Mouse (Mus musculus) ES-E14 (cell line): Measurements from ENCODE around the gene Siglece. TPM values are rescaled to one million over a fixed set of nuclear protein-coding genes. Genes with fewer than 3 reads are reported as not detected.

ENCODE experiments used
- DNase-seq: peaks from one replicate; pipeline ENCODE4 v3.0.0-alpha.2; 2013; ENCODE audit warnings: low read depth, low spot score
- H3K27ac ChIP-seq: 2 replicates; pipeline ENCODE4 v1.5.1; 2012; ENCODE audit warnings: low read depth, mild to moderate bottlenecking, low read length, moderate library complexity, mixed read lengths; ENCODE audit not compliant: poor library complexity, insufficient read depth, severe bottlenecking
- H3K36me3 ChIP-seq: 2 replicates; pipeline ENCODE4 v1.6.1; 2012; ENCODE audit warnings: mild to moderate bottlenecking, low read length, moderate library complexity, mixed read lengths; ENCODE audit not compliant: control insufficient read depth, poor library complexity, insufficient read depth, severe bottlenecking
- H3K4me1 ChIP-seq, 2 experiments: fragments of 150-350 bp in 1 of 2; sonication (generic) in 1 of 2; 2 replicates each; pipeline ENCODE4 v1.6.1; 2012; ENCODE audit warnings: low read length in 2 of 2, mild to moderate bottlenecking in 1 of 2, mixed read lengths in 1 of 2; ENCODE audit not compliant: control insufficient read depth in 2 of 2, insufficient read depth in 2 of 2, poor library complexity in 1 of 2
- H3K4me3 ChIP-seq, 2 experiments: fragments of 150-350 bp in 1 of 2; sonication (generic) in 1 of 2; 2 replicates each; pipeline ENCODE4 v1.5.1; 2012; ENCODE audit warnings: low read length in 2 of 2, low read depth in 1 of 2, mild to moderate bottlenecking in 1 of 2, mixed read lengths in 1 of 2; ENCODE audit not compliant: insufficient read depth in 1 of 2, poor library complexity in 1 of 2, severe bottlenecking in 1 of 2
- H3K9ac ChIP-seq: 2 replicates; pipeline ENCODE4 v1.6.1; 2012; ENCODE audit warnings: low read depth, mild to moderate bottlenecking, low read length, mixed read lengths; ENCODE audit not compliant: poor library complexity, insufficient read depth, severe bottlenecking
- H3K9me3 ChIP-seq: fragments of 150-350 bp; sonication (generic); 2 replicates; pipeline ENCODE4 v1.6.1; 2012; ENCODE audit warnings: low read depth, mild to moderate bottlenecking, low read length; ENCODE audit not compliant: control insufficient read depth, insufficient read depth
- CHD2 ChIP-seq: IDR thresholded peaks from 2 replicates; pipeline ENCODE4 v1.6.1; 2014; ENCODE audit warnings: mild to moderate bottlenecking, low read depth, low read length, inconsistent platforms
- HCFC1 ChIP-seq: IDR thresholded peaks from 2 replicates; pipeline ENCODE4 v1.6.1; 2012; ENCODE audit warnings: low read length, inconsistent platforms, borderline replicate concordance; ENCODE audit not compliant: insufficient read depth
- MAFK ChIP-seq: IDR thresholded peaks from 2 replicates; pipeline ENCODE4 v1.6.1; 2014; ENCODE audit warnings: mild to moderate bottlenecking, low read depth, low read length, inconsistent platforms; ENCODE audit not compliant: insufficient read depth
- ZC3H11A ChIP-seq: IDR thresholded peaks from 2 replicates; pipeline ENCODE4 v1.6.1; 2012; ENCODE audit warnings: low read depth, mild to moderate bottlenecking, inconsistent platforms, low read length, borderline replicate concordance
- ZNF384 ChIP-seq: IDR thresholded peaks from 2 replicates; pipeline ENCODE4 v1.6.1; 2012; ENCODE audit warnings: low read depth, low read length, inconsistent platforms
- in situ Hi-C, 2 experiments: fragments of 600-800 bp; cut with MboI; formaldehyde crosslinking; loops; one replicate each; pipeline ENCODE4 v1.15.1; 2025; ENCODE audit warnings: low sequenced_read_pairs in 2 of 2, inconsistent platforms in 1 of 2; ENCODE audit not compliant: unreplicated experiment in 2 of 2
- total RNA-seq: library from RNA; depleted of rRNA; stranded (reverse); fragments of 300-350 nt; gene quantifications from 2 replicates; pipeline ENCODE4 v1.2.3, GENCODE M21; 2012

Gene Siglece
- total RNA-seq, 1 experiment: not detected

- no peak overlapping the region for H3K27ac ChIP-seq
- in situ Hi-C loops: loop anchor here (25.0 kb wide), 1 partner anchor 209 kb away; the partner anchor contains the start of gene Klk4 (in 2 of the 2)
- H3K4me3 ChIP-seq: no peak overlapping the region
- no peaks in the 10 kb centered on the region for H3K9me3 ChIP-seq
- H3K4me1 ChIP-seq: peaks cover 2 to 9% of the 10 kb centered on the region in 2 experiments; a peak in 1 of 4 replicates
- no peak for DNase-seq
- H3K36me3 ChIP-seq: peaks cover 4% of the 10 kb centered on the region; the same call in 1 of the 2 replicates
- H3K9ac ChIP-seq: no peak overlapping the region
- no peak for TF ChIP-seq MAFK
- TF ChIP-seq ZNF384: no peak
- TF ChIP-seq ZC3H11A: peak; percentile 15; the same call in 1 of the 2 replicates
- TF ChIP-seq CHD2: no peak
- TF ChIP-seq HCFC1: no peak
Observed at GRCm38 (mm10) chr7:43678517-43678916, 18.6 kb upstream of the Siglece start.

- Histone ChIP-seq H3K27ac (no peak overlapping the region), H3K4me3 (peak overlapping the region; percentile 69 to 72), H3K9me3 (no peaks in the 10 kb centered on the region), H3K9ac (peak overlapping the region; percentile 51), H3K4me1 (peaks cover 2 to 11% of the 10 kb centered on the region in 2 experiments; a peak in 1 of 4 replicates), H3K36me3 (peaks cover 4% of the 10 kb centered on the region; the same call in 1 of the 2 replicates)
- no peak for DNase-seq
- TF ChIP-seq ZNF384 (no peak), HCFC1 (0 out of 2 replicates have a peak, but pooled peaks have one; percentile 47)
- in situ Hi-C loops: loop anchor here (25.0 kb wide), 1 partner anchor 212 kb away; the partner anchor contains the start of gene Klk4 (in 2 of the 2)
Observed at GRCm38 (mm10) chr7:43675091-43675490, 15.1 kb upstream of the Siglece start.

GRCm38 (mm10) chr7:43672581-43673260, 12.8 kb upstream of the Siglece start:
- peak overlapping the region; percentile 68; the same call in 1 of the 2 replicates for H3K9ac ChIP-seq
- peaks cover 2 to 13% of the 10 kb centered on the region in 2 experiments; a peak in 1 of 4 replicates for H3K4me1 ChIP-seq
- DNase-seq: no peak
- in situ Hi-C loops: no loop called here
- no peak for TF ChIP-seq MAFK
- TF ChIP-seq ZNF384: no peak
- TF ChIP-seq ZC3H11A: no peak
- no peak for TF ChIP-seq HCFC1
- no peak for TF ChIP-seq CHD2
- H3K4me3 ChIP-seq: peak overlapping the region; percentile 73 to 79
- H3K27ac ChIP-seq: no peak overlapping the region
- peaks cover 2% of the 10 kb centered on the region; the same call in 1 of the 2 replicates for H3K36me3 ChIP-seq
- H3K9me3 ChIP-seq: no peaks in the 10 kb centered on the region

GRCm38 (mm10) chr7:43671809-43672580, 12.0 kb upstream of the Siglece start, which contains the start of gene Ctu1:
Gene Ctu1 (plus strand): TSS chr7:43672016.
- Histone ChIP-seq H3K4me3 (peak within 1 kb of the TSS; percentile 73 to 79), H3K4me1 (peaks cover 2 to 13% of the 10 kb centered on the region in 2 experiments; a peak in 1 of 4 replicates), H3K27ac (no peak within 1 kb of the TSS)

More at GRCm38 (mm10) chr7:43671809-43672580, 12.0 kb upstream of the Siglece start, which contains the start of gene Ctu1:
- in situ Hi-C loops: no loop called here
- Histone ChIP-seq H3K36me3 (peaks cover 2% of the 10 kb centered on the region; the same call in 1 of the 2 replicates), H3K9me3 (no peaks in the 10 kb centered on the region), H3K9ac (peak within 1 kb of the TSS; percentile 68)
- peak; percentile 77 for DNase-seq
- no peak for TF ChIP-seq ZNF384
- TF ChIP-seq CHD2: no peak
- TF ChIP-seq HCFC1: peak; percentile 98
- TF ChIP-seq MAFK: no peak
